Mouse (Mus musculus) cortical plate, adult 2 months (tissue): ENCODE data around the gene Cdh23.

ENCODE experiments used
- CTCF ChIP-seq: fragments of 200-500 bp; IDR thresholded peaks from 2 replicates; pipeline ENCODE4 v1.5.1; 2011; ENCODE audit warnings: mild to moderate bottlenecking, control low read depth, low read length; ENCODE audit not compliant: insufficient read depth; ENCODE audit errors: extremely low read depth
- POLR2A ChIP-seq: fragments of 200-500 bp; IDR thresholded peaks from 2 replicates; pipeline ENCODE4 v1.6.1; 2011; ENCODE audit warnings: mild to moderate bottlenecking, low read length, control low read depth; ENCODE audit not compliant: insufficient read depth; ENCODE audit errors: extremely low read depth

DNA sequence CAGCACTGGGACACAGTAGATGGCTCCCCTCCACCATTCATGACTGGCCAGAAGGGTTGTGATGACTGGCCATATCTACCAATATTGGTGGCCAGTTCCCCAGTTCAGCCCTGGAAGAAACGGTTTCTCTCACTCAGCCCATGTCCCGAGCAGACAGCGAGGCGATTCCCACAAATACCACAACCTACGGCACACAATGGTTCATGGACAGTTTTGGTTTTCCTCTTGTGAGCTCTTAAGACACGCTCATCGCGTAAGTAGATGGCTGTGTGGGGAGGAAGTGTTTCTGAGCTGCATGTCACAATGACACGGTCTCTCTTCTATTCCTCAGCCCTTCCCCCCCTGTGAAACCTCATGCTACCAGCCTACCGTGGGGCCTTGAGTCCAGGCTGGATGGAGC is 38.1 kb downstream of the Cdh23 start:
- no peak for TF ChIP-seq POLR2A
- TF ChIP-seq CTCF = no peak
